Mouse (Mus musculus) gastrocnemius, postnatal 25 days (tissue): ENCODE measurements at regions not wholly inside any gene's neighbourhood (a gene's known extent, or its start where the extent isn't known, plus 50 kb on each side); places are given as distances from the start of the nearest gene placed in this dataset.

Source experiments
- DNase-seq: peaks from one replicate; pipeline ENCODE4 v3.0.0; 2022

- DNase-seq = no peak
Observed at GRCm38 (mm10) chr9:112608932-112609331, 373.2 kb upstream of the Arpp21 start.

GRCm38 (mm10) chr9:112607221-112607620 is 371.5 kb upstream of the Arpp21 start:
- no peak for DNase-seq

- DNase-seq = no peak
Observed at GRCm38 (mm10) chr9:112595731-112596130, 360.0 kb upstream of the Arpp21 start.

GRCm38 (mm10) chr9:112590241-112590640 is 354.5 kb upstream of the Arpp21 start:
- no peak for DNase-seq

GRCm38 (mm10) chr9:112573316-112573715 is 337.6 kb upstream of the Arpp21 start:
- no peak for DNase-seq

GRCm38 (mm10) chr9:112561348-112561747 is 325.6 kb upstream of the Arpp21 start:
- no peak for DNase-seq

GRCm38 (mm10) chr9:112560226-112560625 is 324.5 kb upstream of the Arpp21 start:
- no peak for DNase-seq

GRCm38 (mm10) chr9:112537924-112538323 is 302.2 kb upstream of the Arpp21 start:
- DNase-seq = no peak

- no peak for DNase-seq
Observed at GRCm38 (mm10) chr9:112525377-112525776, 289.6 kb upstream of the Arpp21 start.

GRCm38 (mm10) chr9:112523251-112523650 is 287.5 kb upstream of the Arpp21 start:
- no peak for DNase-seq

- no peak for DNase-seq
Observed at GRCm38 (mm10) chr9:112510716-112511115, 275.0 kb upstream of the Arpp21 start.

GRCm38 (mm10) chr9:112506871-112507270 is 271.1 kb upstream of the Arpp21 start:
- DNase-seq = no peak

GRCm38 (mm10) chr9:112498676-112499075 is 262.9 kb upstream of the Arpp21 start:
- no peak for DNase-seq

GRCm38 (mm10) chr9:112495930-112496527 is 260.3 kb upstream of the Arpp21 start:
- no peak for DNase-seq

GRCm38 (mm10) chr9:112490963-112491362 is 255.2 kb upstream of the Arpp21 start:
- no peak for DNase-seq

GRCm38 (mm10) chr9:112476644-112477043 is 240.9 kb upstream of the Arpp21 start:
- DNase-seq = no peak

GRCm38 (mm10) chr9:112457594-112457993 is 221.9 kb upstream of the Arpp21 start:
- DNase-seq = no peak

GRCm38 (mm10) chr9:112454706-112455105 is 219.0 kb upstream of the Arpp21 start:
- DNase-seq = no peak

- no peak for DNase-seq
Observed at GRCm38 (mm10) chr9:112447515-112447914, 211.8 kb upstream of the Arpp21 start.

- no peak for DNase-seq
Observed at GRCm38 (mm10) chr9:112446981-112447380, 211.2 kb upstream of the Arpp21 start.

- DNase-seq = no peak
Observed at GRCm38 (mm10) chr9:112446027-112446352, 210.3 kb upstream of the Arpp21 start.

GRCm38 (mm10) chr9:112445230-112446026 is 209.7 kb upstream of the Arpp21 start:
- DNase-seq = no peak

GRCm38 (mm10) chr9:112444220-112444619 is 208.5 kb upstream of the Arpp21 start:
- no peak for DNase-seq

GRCm38 (mm10) chr9:112436094-112436493 is 200.4 kb upstream of the Arpp21 start:
- no peak for DNase-seq
